Mouse (Mus musculus) liver, adult 2 months (tissue): ENCODE results near the gene Dscaml1. TPM values are rescaled to one million over a fixed set of nuclear protein-coding genes. Genes with fewer than 3 reads are reported as not detected.

Source experiments
- DNase-seq: peaks from one replicate; pipeline ENCODE4 v3.0.0-alpha.2; 2011; ENCODE audit warnings: low read depth, low spot score; ENCODE audit errors: extremely low read depth
- H3K27ac ChIP-seq: fragments of 200-500 bp; replicated peaks from 2 replicates; pipeline ENCODE4 v1.5.1; 2012; ENCODE audit warnings: low read depth, mild to moderate bottlenecking, control low read depth, inconsistent platforms, low read length; ENCODE audit not compliant: insufficient read depth
- H3K27me3 ChIP-seq: fragments of 200-500 bp; 2 replicates; pipeline ENCODE4 v1.6.1; 2012; ENCODE audit warnings: mild to moderate bottlenecking, moderate library complexity, low read length, inconsistent platforms; ENCODE audit not compliant: control insufficient read depth, insufficient read depth
- H3K36me3 ChIP-seq: fragments of 200-500 bp; 2 replicates; pipeline ENCODE4 v1.6.1; 2012; ENCODE audit warnings: low read length, inconsistent platforms; ENCODE audit not compliant: control insufficient read depth, insufficient read depth
- H3K4me1 ChIP-seq: fragments of 200-500 bp; 2 replicates; pipeline ENCODE4 v1.6.1; 2011; ENCODE audit warnings: low read length; ENCODE audit not compliant: control insufficient read depth, insufficient read depth
- H3K4me3 ChIP-seq: fragments of 200-500 bp; 2 replicates; pipeline ENCODE4 v1.5.1; 2011; ENCODE audit warnings: low read depth, mild to moderate bottlenecking, control low read depth, low read length, moderate library complexity; ENCODE audit not compliant: insufficient read depth
- H3K79me2 ChIP-seq: fragments of 200-500 bp; 2 replicates; pipeline ENCODE4 v1.6.1; 2012; ENCODE audit warnings: inconsistent platforms, mild to moderate bottlenecking, low read length, moderate library complexity; ENCODE audit not compliant: control insufficient read depth, insufficient read depth
- H3K9ac ChIP-seq: fragments of 200-500 bp; 2 replicates; pipeline ENCODE4 v1.6.1; 2012; ENCODE audit warnings: low read depth, mild to moderate bottlenecking, control low read depth, inconsistent platforms, low read length
- CTCF ChIP-seq: fragments of 200-500 bp; IDR thresholded peaks from 2 replicates; pipeline ENCODE4 v1.5.1; 2011; ENCODE audit warnings: low read depth, low read length, control low read depth
- POLR2A ChIP-seq: fragments of 200-500 bp; IDR thresholded peaks from 2 replicates; pipeline ENCODE4 v1.6.1; 2011; ENCODE audit warnings: low read length, control low read depth; ENCODE audit not compliant: insufficient read depth; ENCODE audit errors: extremely low read depth
- WGBS: fragments of 180-500 bp; shearing (Covaris S2); methylation state at CpG from one replicate; pipeline ENCODE4 v1.1.7; 2018; 5-methylcytosine and 5-hydroxymethylcytosine counted together
- polyA plus RNA-seq: library from polyadenylated mRNA; depleted of rRNA; stranded (reverse); fragments of >200 nt; gene quantifications from 2 replicates; pipeline ENCODE4 v1.2.3, GENCODE M21; 2012
- total RNA-seq: library from RNA; depleted of rRNA; stranded (reverse); fragments of >200 nt; gene quantifications from 2 replicates; pipeline ENCODE4 v1.2.3, GENCODE M21; 2014

Gene Dscaml1
- total and polyA plus RNA-seq, 2 experiments = 0.09 to 0.13 TPM

- Histone ChIP-seq H3K27me3 (no peaks in the 10 kb centered on the region), H3K27ac (no peak overlapping the region), H3K4me3 (no peak overlapping the region), H3K36me3 (no peaks in the 10 kb centered on the region), H3K79me2 (no peaks in the 10 kb centered on the region), H3K9ac (no peak overlapping the region), H3K4me1 (no peaks in the 10 kb centered on the region)
- TF ChIP-seq POLR2A = no peak
- TF ChIP-seq CTCF = no peak
- WGBS = 33% methylated on average over 17 of the region's 17 CpGs
- no peak for DNase-seq
Measured at GRCm38 (mm10) chr9:45555036-45555826, 128.8 kb downstream of the Dscaml1 start.

- no peak overlapping the region for H3K9ac ChIP-seq
- no peak overlapping the region for H3K4me3 ChIP-seq
- no peaks in the 10 kb centered on the region for H3K4me1 ChIP-seq
- no peak overlapping the region for H3K27ac ChIP-seq
- H3K27me3 ChIP-seq = no peaks in the 10 kb centered on the region
- H3K79me2 ChIP-seq = no peaks in the 10 kb centered on the region
- 79% methylated on average over 3 of the region's 3 CpGs for WGBS
- no peak for TF ChIP-seq CTCF
- no peak for TF ChIP-seq POLR2A
- no peak for DNase-seq
- H3K36me3 ChIP-seq = no peaks in the 10 kb centered on the region
Measured at GRCm38 (mm10) chr9:45556882-45557281, 130.5 kb downstream of the Dscaml1 start.

GRCm38 (mm10) chr9:45560987-45561386 lies 134.6 kb downstream of the Dscaml1 start:
- TF ChIP-seq POLR2A (no peak), CTCF (no peak)
- 74% methylated on average over 6 of the region's 6 CpGs for WGBS

GRCm38 (mm10) chr9:45566843-45567578 lies 140.6 kb downstream of the Dscaml1 start:
- 77% methylated on average over 5 of the region's 5 CpGs for WGBS
- no peak for TF ChIP-seq POLR2A
- H3K79me2 ChIP-seq = no peaks in the 10 kb centered on the region
- H3K36me3 ChIP-seq = no peaks in the 10 kb centered on the region
- no peak overlapping the region for H3K27ac ChIP-seq
- DNase-seq = no peak
- H3K9ac ChIP-seq = no peak overlapping the region
- no peaks in the 10 kb centered on the region for H3K27me3 ChIP-seq
- H3K4me1 ChIP-seq = no peaks in the 10 kb centered on the region
- no peak overlapping the region for H3K4me3 ChIP-seq

More at GRCm38 (mm10) chr9:45560987-45561386, 134.6 kb downstream of the Dscaml1 start:
- H3K4me3 ChIP-seq = no peak overlapping the region
- H3K36me3 ChIP-seq = no peaks in the 10 kb centered on the region
- no peak for DNase-seq
- no peaks in the 10 kb centered on the region for H3K4me1 ChIP-seq
- H3K79me2 ChIP-seq = no peaks in the 10 kb centered on the region
- H3K9ac ChIP-seq = no peak overlapping the region
- no peaks in the 10 kb centered on the region for H3K27me3 ChIP-seq
- H3K27ac ChIP-seq = no peak overlapping the region

- no peak for DNase-seq
- Histone ChIP-seq H3K27me3 (no peaks in the 10 kb centered on the region), H3K36me3 (no peaks in the 10 kb centered on the region), H3K79me2 (no peaks in the 10 kb centered on the region), H3K9ac (no peak overlapping the region), H3K4me3 (no peak overlapping the region), H3K4me1 (no peaks in the 10 kb centered on the region), H3K27ac (no peak overlapping the region)
- WGBS = 58% methylated on average over 3 of the region's 3 CpGs
- TF ChIP-seq CTCF = no peak
- no peak for TF ChIP-seq POLR2A
Measured at GRCm38 (mm10) chr9:45569680-45570079, 143.3 kb downstream of the Dscaml1 start.

- Histone ChIP-seq H3K27me3 (no peaks in the 10 kb centered on the region), H3K79me2 (no peaks in the 10 kb centered on the region), H3K27ac (no peak overlapping the region), H3K4me1 (no peaks in the 10 kb centered on the region), H3K36me3 (no peaks in the 10 kb centered on the region), H3K9ac (no peak overlapping the region), H3K4me3 (no peak overlapping the region)
- DNase-seq = no peak
- 77% methylated on average over 5 of the region's 5 CpGs for WGBS
- TF ChIP-seq POLR2A = no peak
- TF ChIP-seq CTCF = no peak
Measured at GRCm38 (mm10) chr9:45570346-45570745, 143.9 kb downstream of the Dscaml1 start.
